Mouse (Mus musculus): ENCODE results near the gene 1700024G13Rik. TPM values are rescaled to one million over a fixed set of nuclear protein-coding genes. Genes with fewer than 3 reads are reported as not detected.

Gene 1700024G13Rik
- total RNA-seq, 1 experiment from 2014 or later = not detected

DNA sequence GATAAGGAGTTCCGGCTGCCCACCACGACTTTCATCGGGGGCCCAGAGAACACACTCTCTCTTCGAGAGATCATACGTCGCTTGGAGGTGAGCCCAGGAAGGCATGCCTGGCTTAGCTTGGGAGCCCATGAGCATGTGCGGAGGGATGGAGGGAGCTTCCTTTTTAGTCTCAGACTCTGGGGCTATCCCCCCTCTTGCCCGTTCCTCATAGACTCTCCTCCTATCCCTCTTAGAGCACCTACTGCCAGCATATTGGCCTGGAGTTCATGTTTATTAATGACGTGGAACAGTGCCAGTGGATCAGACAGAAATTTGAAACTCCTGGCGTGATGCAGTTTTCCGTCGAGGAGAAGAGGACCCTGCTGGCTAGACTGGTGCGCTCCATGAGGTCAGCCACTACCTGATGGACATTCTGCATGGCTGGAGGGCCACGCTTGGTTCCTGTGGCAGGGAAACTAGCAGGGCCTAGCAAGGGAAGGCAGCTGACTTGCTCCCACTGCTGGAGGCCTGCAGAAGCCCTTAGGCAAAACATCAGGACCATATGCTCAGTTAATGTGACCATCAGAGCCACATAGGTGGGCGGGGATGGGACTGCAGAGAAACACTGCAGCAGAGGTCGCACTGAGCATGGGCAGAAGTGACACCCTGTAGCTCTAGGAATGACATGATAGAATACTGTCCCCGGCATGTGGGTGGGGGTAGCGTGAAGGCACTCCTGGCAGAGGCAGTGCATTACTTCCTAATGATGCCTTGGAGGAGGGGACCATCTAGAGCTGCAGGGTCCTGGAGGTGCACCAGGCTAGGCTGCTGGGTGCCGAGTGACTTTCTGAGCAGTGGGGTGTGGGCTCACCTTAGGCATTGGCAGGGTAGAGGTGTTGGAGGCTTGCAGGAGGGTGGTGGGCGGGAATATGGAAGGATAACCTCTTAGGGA lies 55.4 kb downstream of the 1700024G13Rik start:
- DNase-seq = no peak

- DNase-seq = no peak
Observed at GRCm38 (mm10) chr14:32327366-32327765, 60.8 kb downstream of the 1700024G13Rik start.

Other genes with a start within 250 kb of the 1700024G13Rik start
- gene Msmb, start 246.4 kb downstream of the 1700024G13Rik start, total RNA-seq (2021) = not detected in 2 replicates
- 175 and 198 TPM in 2 replicates for gene Ncoa4, start 228.5 kb downstream of the 1700024G13Rik start, total RNA-seq (2021)
- 260 and 274 TPM in 2 replicates for gene Timm23, start 186.5 kb downstream of the 1700024G13Rik start, total RNA-seq (2021)
- gene Parg, start 186.4 kb downstream of the 1700024G13Rik start, total RNA-seq (2021) = 54.4 and 59.0 TPM in 2 replicates
- 7.6 and 8.0 TPM in 2 replicates for gene Ogdhl, start 66.4 kb downstream of the 1700024G13Rik start, total RNA-seq (2021)
- not detected in 2 replicates for gene Slc18a3, start 76.5 kb upstream of the 1700024G13Rik start, total RNA-seq (2021)
- not detected in 2 replicates for gene Chat, start 77.6 kb upstream of the 1700024G13Rik start, total RNA-seq (2021)
- gene Ercc6, start 125.1 kb upstream of the 1700024G13Rik start, total RNA-seq (2021) = 12.0 and 13.4 TPM in 2 replicates
- gene Prrxl1, start 211.0 kb upstream of the 1700024G13Rik start, total RNA-seq (2021) = 0.67 and 0.75 TPM in 2 replicates

Data from adrenal gland, postnatal 14 days (tissue).